Mouse (Mus musculus) erythroid progenitor cell, adult 5-6 weeks (primary cell): Measurements from ENCODE around the gene Nrxn2. TPM values are rescaled to one million over a fixed set of nuclear protein-coding genes. Genes with fewer than 3 reads are reported as not detected.

Source experiments
- ATAC-seq: replicated peaks from 2 replicates; pipeline ENCODE4 v1.8.0; 2016; ENCODE audit warnings: moderate number of reproducible peaks, mild to moderate bottlenecking, moderate TSS enrichment, inconsistent platforms; ENCODE audit not compliant: poor library complexity, low FRiP score, severe bottlenecking
- total RNA-seq, 2 experiments: library from RNA; stranded (forward) in 1 of 2; stranded (reverse) in 1 of 2; fragments of 150-400 nt in 1 of 2; fragments of 186-747, 209-891 nt in 1 of 2; gene quantifications; 2 replicates each; pipeline versions ENCODE4 v1.2.3 to v1.2.4; 2015 to 2017; ENCODE audit warnings: low replicate concordance in 2 of 2

Gene Nrxn2
- total RNA-seq, 2 experiments from 2014 or later = not detected

- no peak for ATAC-seq
Measured at GRCm38 (mm10) chr19:6389803-6390202, 28.7 kb upstream of the Nrxn2 start.

- ATAC-seq = no peak
Measured at GRCm38 (mm10) chr19:6390251-6390650, 28.3 kb upstream of the Nrxn2 start.

GRCm38 (mm10) chr19:6392743-6393393 lies 25.7 kb upstream of the Nrxn2 start:
- no peak for ATAC-seq

GRCm38 (mm10) chr19:6393637-6394036 lies 24.9 kb upstream of the Nrxn2 start:
- ATAC-seq = no peak

GRCm38 (mm10) chr19:6396237-6396636 lies 22.3 kb upstream of the Nrxn2 start:
- no peak for ATAC-seq

- ATAC-seq = no peak
Measured at GRCm38 (mm10) chr19:6397582-6398249, 20.8 kb upstream of the Nrxn2 start.

GRCm38 (mm10) chr19:6398447-6399284 lies 19.9 kb upstream of the Nrxn2 start:
- no peak for ATAC-seq

- ATAC-seq = no peak
Measured at GRCm38 (mm10) chr19:6399285-6400095, 19.0 kb upstream of the Nrxn2 start, which contains the start of gene Rasgrp2. Gene Rasgrp2 (plus strand): TSS chr19:6399340.

GRCm38 (mm10) chr19:6400096-6401086 lies 18.1 kb upstream of the Nrxn2 start:
- no peak for ATAC-seq

- ATAC-seq = 0 out of 2 replicates have a peak, but pooled peaks have one; percentile 63
Measured at GRCm38 (mm10) chr19:6401131-6401815, 17.3 kb upstream of the Nrxn2 start.

GRCm38 (mm10) chr19:6401951-6402350 lies 16.6 kb upstream of the Nrxn2 start:
- no peak for ATAC-seq

- ATAC-seq = no peak
Measured at GRCm38 (mm10) chr19:6403869-6404268, 14.7 kb upstream of the Nrxn2 start.

GRCm38 (mm10) chr19:6405433-6405832 lies 13.1 kb upstream of the Nrxn2 start:
- ATAC-seq = no peak

GRCm38 (mm10) chr19:6407109-6407508 lies 11.4 kb upstream of the Nrxn2 start:
- ATAC-seq = no peak

- ATAC-seq = no peak
Measured at GRCm38 (mm10) chr19:6407816-6408510, 10.6 kb upstream of the Nrxn2 start.

GRCm38 (mm10) chr19:6408749-6409148 lies 9.8 kb upstream of the Nrxn2 start:
- ATAC-seq = no peak

- ATAC-seq = no peak
Measured at GRCm38 (mm10) chr19:6409176-6409575, 9.4 kb upstream of the Nrxn2 start.
